Mouse (Mus musculus): ENCODE measurements around the gene Spata17. TPM values are rescaled to one million over a fixed set of nuclear protein-coding genes. Genes with fewer than 3 reads are reported as not detected.

Gene Spata17
- polyA plus RNA-seq, 1 experiment from 2014 or later = 0.67 TPM

- H3K9ac ChIP-seq = no peak overlapping the region
- WGBS = 65% methylated on average over 6 of the region's 6 CpGs
- no peaks in the 10 kb centered on the region for H3K27me3 ChIP-seq (replicated peaks)
- H3K9me3 ChIP-seq = no peaks in the 10 kb centered on the region
- H3K36me3 ChIP-seq = no peaks in the 10 kb centered on the region
- no peaks in the 10 kb centered on the region for H3K4me1 ChIP-seq
- no peak overlapping the region for H3K4me3 ChIP-seq (replicated peaks)
- no peak for ATAC-seq (ENCODE audit: insufficient read depth, low FRiP score, low read depth)
- H3K4me2 ChIP-seq = no peak overlapping the region
- H3K27ac ChIP-seq = no peak overlapping the region
Measured at GRCm38 (mm10) chr1:187118108-187118507, 97.2 kb downstream of the Spata17 start.

DNA sequence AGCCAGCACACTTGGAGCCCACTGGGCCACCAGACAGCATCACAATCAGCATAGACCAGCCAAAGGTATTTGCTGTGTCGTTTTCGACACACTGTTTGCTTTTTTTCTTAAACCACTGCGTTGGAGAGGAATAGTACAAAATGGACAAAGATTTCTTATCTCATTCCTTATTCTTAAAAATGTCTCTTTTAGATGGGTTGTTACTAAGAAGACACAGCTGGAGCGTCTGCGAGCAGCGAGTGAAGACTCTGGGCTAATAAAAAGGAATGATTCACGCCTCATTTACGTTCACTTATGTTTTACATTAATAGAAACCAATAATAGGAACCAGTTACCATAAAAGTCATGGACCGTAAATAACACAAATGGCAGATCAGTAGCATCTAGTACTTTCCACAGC is 101.5 kb downstream of the Spata17 start:
- ATAC-seq (ENCODE audit: insufficient read depth, low FRiP score, low read depth) = no peak
- 90% methylated on average over 9 of the region's 9 CpGs for WGBS

GRCm38 (mm10) chr1:187102130-187102529 is 113.1 kb downstream of the Spata17 start:
- no peak overlapping the region for H3K4me3 ChIP-seq (replicated peaks)

More for the DNA sequence above, 101.5 kb downstream of the Spata17 start:
- H3K4me1 ChIP-seq = no peaks in the 10 kb centered on the region
- H3K27ac ChIP-seq = no peak overlapping the region
- no peak overlapping the region for H3K9ac ChIP-seq
- no peak overlapping the region for H3K4me3 ChIP-seq (replicated peaks)
- no peaks in the 10 kb centered on the region for H3K36me3 ChIP-seq
- no peaks in the 10 kb centered on the region for H3K27me3 ChIP-seq (replicated peaks)
- no peak overlapping the region for H3K4me2 ChIP-seq
- H3K9me3 ChIP-seq = no peaks in the 10 kb centered on the region

GRCm38 (mm10) chr1:187101202-187101601 is 114.1 kb downstream of the Spata17 start:
- no peak for ATAC-seq (ENCODE audit: insufficient read depth, low FRiP score, low read depth)
- WGBS = 52% methylated on average over 3 of the region's 3 CpGs
- no peak overlapping the region for H3K4me2 ChIP-seq
- no peak overlapping the region for H3K27ac ChIP-seq
- H3K9ac ChIP-seq = no peak overlapping the region
- no peaks in the 10 kb centered on the region for H3K9me3 ChIP-seq
- no peaks in the 10 kb centered on the region for H3K27me3 ChIP-seq (replicated peaks)
- H3K36me3 ChIP-seq = no peaks in the 10 kb centered on the region
- no peaks in the 10 kb centered on the region for H3K4me1 ChIP-seq
- no peak overlapping the region for H3K4me3 ChIP-seq (replicated peaks)

More at GRCm38 (mm10) chr1:187102130-187102529, 113.1 kb downstream of the Spata17 start:
- H3K36me3 ChIP-seq = no peaks in the 10 kb centered on the region
- 83% methylated on average over 4 of the region's 4 CpGs for WGBS
- H3K9me3 ChIP-seq = no peaks in the 10 kb centered on the region
- no peak overlapping the region for H3K4me2 ChIP-seq
- ATAC-seq (ENCODE audit: insufficient read depth, low FRiP score, low read depth) = no peak
- H3K9ac ChIP-seq = no peak overlapping the region
- H3K27ac ChIP-seq = no peak overlapping the region
- no peaks in the 10 kb centered on the region for H3K27me3 ChIP-seq (replicated peaks)
- no peaks in the 10 kb centered on the region for H3K4me1 ChIP-seq

- Histone ChIP-seq H3K4me1 (no peaks in the 10 kb centered on the region), H3K4me3 (replicated peaks) (no peak overlapping the region), H3K4me2 (no peak overlapping the region), H3K36me3 (no peaks in the 10 kb centered on the region), H3K27me3 (replicated peaks) (no peaks in the 10 kb centered on the region), H3K9ac (no peak overlapping the region), H3K27ac (no peak overlapping the region), H3K9me3 (no peaks in the 10 kb centered on the region)
- WGBS = 66% methylated on average over 3 of the region's 3 CpGs
- no peak for ATAC-seq (ENCODE audit: insufficient read depth, low FRiP score, low read depth)
Measured at GRCm38 (mm10) chr1:187100624-187101023, 114.6 kb downstream of the Spata17 start.

GRCm38 (mm10) chr1:187098285-187098684 is 117.0 kb downstream of the Spata17 start:
- 51% methylated on average over 6 of the region's 6 CpGs for WGBS
- Histone ChIP-seq H3K36me3 (no peaks in the 10 kb centered on the region), H3K4me2 (no peak overlapping the region), H3K9me3 (no peaks in the 10 kb centered on the region), H3K4me1 (no peaks in the 10 kb centered on the region), H3K27ac (no peak overlapping the region), H3K4me3 (replicated peaks) (no peak overlapping the region), H3K27me3 (replicated peaks) (no peaks in the 10 kb centered on the region), H3K9ac (no peak overlapping the region)
- ATAC-seq (ENCODE audit: insufficient read depth, low FRiP score, low read depth) = no peak

DNA sequence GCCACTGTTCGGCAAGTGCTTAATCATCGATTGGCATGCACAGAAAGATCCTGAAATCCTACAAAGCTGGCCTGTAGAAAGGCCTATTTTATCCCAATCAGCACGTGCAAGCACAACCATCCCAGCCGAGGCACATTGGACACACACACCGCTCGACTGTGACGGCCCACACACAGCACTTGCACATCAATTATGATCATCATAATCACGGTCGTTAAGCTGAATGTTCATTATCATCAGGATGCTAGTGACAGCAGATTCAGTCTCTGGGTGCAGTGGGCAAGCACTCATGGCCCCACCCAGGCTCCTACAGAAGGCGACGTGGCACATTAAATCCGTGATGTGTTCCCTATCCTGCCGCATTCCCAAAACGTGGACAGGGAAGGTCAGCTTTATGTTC is 122.7 kb downstream of the Spata17 start:
- Histone ChIP-seq H3K4me3 (replicated peaks) (no peak overlapping the region), H3K27me3 (replicated peaks) (no peaks in the 10 kb centered on the region), H3K4me1 (no peaks in the 10 kb centered on the region), H3K4me2 (no peak overlapping the region), H3K9me3 (no peaks in the 10 kb centered on the region), H3K9ac (no peak overlapping the region), H3K27ac (no peak overlapping the region), H3K36me3 (no peaks in the 10 kb centered on the region)
- 81% methylated on average over 14 of the region's 14 CpGs for WGBS
- ATAC-seq (ENCODE audit: insufficient read depth, low FRiP score, low read depth) = no peak

DNA sequence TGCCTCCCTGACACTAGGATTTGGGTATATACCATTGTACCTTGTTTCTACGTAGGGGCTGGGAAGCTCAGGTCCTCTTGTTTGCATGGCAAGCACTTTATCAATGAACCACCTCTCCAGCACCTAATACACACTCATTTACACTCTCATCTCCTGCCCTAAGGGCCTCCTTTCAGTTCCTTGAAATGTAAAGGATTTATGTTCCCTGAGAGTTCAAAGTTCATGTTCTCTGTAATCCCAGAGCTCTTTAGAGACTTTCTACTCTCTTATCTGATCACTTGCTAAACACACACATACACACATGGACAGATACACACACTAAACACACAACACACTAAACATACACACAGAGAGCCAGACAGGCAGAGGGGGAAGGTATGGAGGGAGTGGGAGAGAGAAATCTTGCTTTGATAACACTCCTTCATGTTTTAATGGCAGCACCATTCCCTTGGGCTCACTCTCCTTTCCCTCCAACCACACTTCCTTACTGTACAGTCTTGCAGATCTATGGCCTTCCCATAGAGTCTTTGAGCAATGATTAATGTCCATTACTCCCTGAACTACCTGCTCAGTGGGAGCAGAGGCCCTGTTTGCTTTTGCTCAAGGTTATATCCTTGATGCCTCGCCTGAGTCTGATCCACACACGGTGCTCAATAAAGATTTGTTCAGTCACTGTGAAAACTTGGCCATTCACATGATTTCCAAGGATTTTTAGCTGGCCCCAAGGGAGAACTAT is 126.4 kb downstream of the Spata17 start:
- 56% methylated on average over 3 of the region's 3 CpGs for WGBS
- Histone ChIP-seq H3K9me3 (no peaks in the 10 kb centered on the region), H3K27ac (no peak overlapping the region), H3K4me3 (replicated peaks) (no peak overlapping the region), H3K36me3 (no peaks in the 10 kb centered on the region), H3K4me1 (no peaks in the 10 kb centered on the region), H3K27me3 (replicated peaks) (no peaks in the 10 kb centered on the region), H3K4me2 (no peak overlapping the region), H3K9ac (no peak overlapping the region)
- peak; percentile 18; the same call in 1 of the 2 replicates for ATAC-seq (ENCODE audit: insufficient read depth, low FRiP score, low read depth)

GRCm38 (mm10) chr1:187086027-187086426 is 129.2 kb downstream of the Spata17 start:
- 60% methylated on average over 6 of the region's 6 CpGs for WGBS
- ATAC-seq (ENCODE audit: insufficient read depth, low FRiP score, low read depth) = no peak
- no peak overlapping the region for H3K27ac ChIP-seq
- no peaks in the 10 kb centered on the region for H3K36me3 ChIP-seq
- H3K4me3 ChIP-seq (replicated peaks) = no peak overlapping the region
- no peaks in the 10 kb centered on the region for H3K9me3 ChIP-seq
- no peaks in the 10 kb centered on the region for H3K27me3 ChIP-seq (replicated peaks)
- H3K4me2 ChIP-seq = no peak overlapping the region
- H3K9ac ChIP-seq = no peak overlapping the region
- H3K4me1 ChIP-seq = no peaks in the 10 kb centered on the region

GRCm38 (mm10) chr1:187077352-187077751 is 137.9 kb downstream of the Spata17 start:
- Histone ChIP-seq H3K9me3 (no peaks in the 10 kb centered on the region), H3K9ac (no peak overlapping the region), H3K4me3 (replicated peaks) (no peak overlapping the region), H3K36me3 (no peaks in the 10 kb centered on the region), H3K4me1 (no peaks in the 10 kb centered on the region), H3K27me3 (replicated peaks) (no peaks in the 10 kb centered on the region), H3K27ac (no peak overlapping the region), H3K4me2 (no peak overlapping the region)
- WGBS = 33% methylated on average over 9 of the region's 9 CpGs
- no peak for ATAC-seq (ENCODE audit: insufficient read depth, low FRiP score, low read depth)

- Histone ChIP-seq H3K27ac (no peak overlapping the region), H3K27me3 (replicated peaks) (no peaks in the 10 kb centered on the region), H3K9ac (no peak overlapping the region), H3K9me3 (no peaks in the 10 kb centered on the region), H3K4me1 (no peaks in the 10 kb centered on the region), H3K4me2 (no peak overlapping the region), H3K36me3 (no peaks in the 10 kb centered on the region), H3K4me3 (replicated peaks) (no peak overlapping the region)
- WGBS = 67% methylated on average over 3 of the region's 3 CpGs
- ATAC-seq (ENCODE audit: insufficient read depth, low FRiP score, low read depth) = no peak
Measured at GRCm38 (mm10) chr1:187077043-187077334, 138.3 kb downstream of the Spata17 start.

GRCm38 (mm10) chr1:187076198-187077042 is 138.8 kb downstream of the Spata17 start:
- WGBS = 79% methylated on average over 3 of the region's 3 CpGs
- no peak for ATAC-seq (ENCODE audit: insufficient read depth, low FRiP score, low read depth)
- H3K4me1 ChIP-seq = no peaks in the 10 kb centered on the region
- no peaks in the 10 kb centered on the region for H3K9me3 ChIP-seq
- H3K4me3 ChIP-seq (replicated peaks) = no peak overlapping the region
- H3K36me3 ChIP-seq = no peaks in the 10 kb centered on the region
- no peak overlapping the region for H3K27ac ChIP-seq
- H3K27me3 ChIP-seq (replicated peaks) = no peaks in the 10 kb centered on the region
- no peak overlapping the region for H3K4me2 ChIP-seq
- no peak overlapping the region for H3K9ac ChIP-seq

Data from stomach, embryonic 15.5 days (tissue).